Mouse (Mus musculus) midbrain, embryonic 11.5 days (tissue): Measurements from ENCODE around the gene Setx. TPM values are rescaled to one million over a fixed set of nuclear protein-coding genes. Genes with fewer than 3 reads are reported as not detected.

Source experiments
- ATAC-seq: fragments of 200-750 bp; cut with Nextera tagmentation; 2 replicates; pipeline ENCODE4 v1.8.0; 2017; ENCODE audit warnings: moderate TSS enrichment, moderate library complexity; ENCODE audit not compliant: low FRiP score
- DNase-seq: peaks from one replicate; pipeline ENCODE4 v3.0.0; 2015; ENCODE audit warnings: low spot score; ENCODE audit errors: missing footprints
- H3K27ac ChIP-seq: fragments of 300-500 bp; sonication (generic); 2 replicates; pipeline ENCODE4 v1.5.1; 2014; ENCODE audit warnings: low read depth, low read length
- H3K27me3 ChIP-seq: fragments of 300-500 bp; sonication (generic); 2 replicates; pipeline ENCODE4 v1.6.1; 2014; ENCODE audit warnings: mild to moderate bottlenecking, low read length, moderate library complexity, mixed read lengths; ENCODE audit not compliant: control insufficient read depth, insufficient read depth
- H3K36me3 ChIP-seq: fragments of 300-500 bp; sonication (generic); 2 replicates; pipeline ENCODE4 v1.6.1; 2014; ENCODE audit warnings: mild to moderate bottlenecking, low read length, moderate library complexity, mixed read lengths; ENCODE audit not compliant: control insufficient read depth, insufficient read depth
- H3K4me1 ChIP-seq: fragments of 300-500 bp; sonication (generic); 2 replicates; pipeline ENCODE4 v1.6.1; 2014; ENCODE audit warnings: low read length; ENCODE audit not compliant: control insufficient read depth, insufficient read depth
- H3K4me2 ChIP-seq: fragments of 300-500 bp; sonication (generic); 2 replicates; pipeline ENCODE4 v1.6.1; 2014; ENCODE audit warnings: mild to moderate bottlenecking, moderate library complexity
- H3K4me3 ChIP-seq: fragments of 300-500 bp; sonication (generic); 2 replicates; pipeline ENCODE4 v1.5.1; 2014; ENCODE audit warnings: low read depth, low read length
- H3K9ac ChIP-seq: fragments of 300-500 bp; sonication (generic); 2 replicates; pipeline ENCODE4 v1.6.1; 2014; ENCODE audit warnings: low read length
- H3K9me3 ChIP-seq: fragments of 300-500 bp; sonication (generic); 2 replicates; pipeline ENCODE4 v1.6.1; 2016; ENCODE audit warnings: low read length; ENCODE audit not compliant: control insufficient read depth
- WGBS: fragments of 180-500 bp; shearing (Covaris S2); extraction: QIAGEN DNeasy Blood & Tissue Kit; methylation state at CpG from one replicate; pipeline ENCODE4 v1.1.7; 2014; 5-methylcytosine and 5-hydroxymethylcytosine counted together
- polyA plus RNA-seq: library from polyadenylated mRNA; unstranded; fragments of >200 nt; fragmentation: Nextera tagmentation; extraction: Ambion mirVana; gene quantifications from 2 replicates; pipeline ENCODE4 v1.2.1, GENCODE M21; 2014

The Setx gene
- polyA plus RNA-seq, 1 experiment from 2014 or later: 11.2 TPM

- WGBS: 74% methylated on average over 12 of the region's 12 CpGs
Measured at GRCm38 (mm10) chr2:29196844-29197243, 72.9 kb downstream of the Setx start.

GRCm38 (mm10) chr2:29198446-29198845, 74.5 kb downstream of the Setx start:
- ATAC-seq (no peak), DNase-seq (no peak)
- H3K9me3 ChIP-seq: no peaks in the 10 kb centered on the region
- H3K27me3 ChIP-seq: peaks cover 15% of the 10 kb centered on the region
- no peaks in the 10 kb centered on the region for H3K36me3 ChIP-seq
- H3K9ac ChIP-seq: no peak overlapping the region
- H3K27ac ChIP-seq: no peak overlapping the region
- H3K4me2 ChIP-seq: no peak overlapping the region
- no peak overlapping the region for H3K4me3 ChIP-seq
- H3K4me1 ChIP-seq: peaks cover 9% of the 10 kb centered on the region
- 79% methylated on average over 5 of the region's 5 CpGs for WGBS

More at GRCm38 (mm10) chr2:29196844-29197243, 72.9 kb downstream of the Setx start:
- DNase-seq (peak; percentile 53), ATAC-seq (no peak)
- Histone ChIP-seq H3K9me3 (no peaks in the 10 kb centered on the region), H3K9ac (no peak overlapping the region), H3K27ac (no peak overlapping the region), H3K36me3 (no peaks in the 10 kb centered on the region), H3K4me3 (no peak overlapping the region), H3K27me3 (peaks cover 15% of the 10 kb centered on the region), H3K4me2 (no peak overlapping the region), H3K4me1 (peaks cover 9% of the 10 kb centered on the region; the same call in 1 of the 2 replicates)

GRCm38 (mm10) chr2:29199909-29200308, 75.9 kb downstream of the Setx start:
- DNase-seq (peak; percentile 90), ATAC-seq (no peak)
- no peaks in the 10 kb centered on the region for H3K36me3 ChIP-seq
- H3K9me3 ChIP-seq: no peaks in the 10 kb centered on the region
- peaks cover 7% of the 10 kb centered on the region for H3K4me1 ChIP-seq
- H3K27ac ChIP-seq: no peak overlapping the region
- H3K27me3 ChIP-seq: peaks cover 14% of the 10 kb centered on the region
- WGBS: 4% methylated on average over 3 of the region's 3 CpGs
- no peak overlapping the region for H3K4me2 ChIP-seq
- H3K4me3 ChIP-seq: no peak overlapping the region
- no peak overlapping the region for H3K9ac ChIP-seq

- no peak for ATAC-seq
- 0 out of 2 replicates have a peak, but pooled peaks cover 2% of the 10 kb centered on the region for H3K27me3 ChIP-seq
- peak; percentile 78 for DNase-seq
- 58% methylated on average over 11 of the region's 11 CpGs for WGBS
- no peaks in the 10 kb centered on the region for H3K9me3 ChIP-seq
- H3K9ac ChIP-seq: no peak overlapping the region
- H3K4me2 ChIP-seq: no peak overlapping the region
- no peaks in the 10 kb centered on the region for H3K36me3 ChIP-seq
- H3K27ac ChIP-seq: no peak overlapping the region
- H3K4me1 ChIP-seq: no peaks in the 10 kb centered on the region; the same call in 1 of the 2 replicates
- H3K4me3 ChIP-seq: no peak overlapping the region
Measured at GRCm38 (mm10) chr2:29201223-29201955, 77.4 kb downstream of the Setx start.

- no peaks in the 10 kb centered on the region for H3K36me3 ChIP-seq
- ATAC-seq: no peak
- no peak overlapping the region for H3K4me3 ChIP-seq
- no peak overlapping the region for H3K9ac ChIP-seq
- no peaks in the 10 kb centered on the region; the same call in 1 of the 2 replicates for H3K4me1 ChIP-seq
- H3K9me3 ChIP-seq: no peaks in the 10 kb centered on the region
- H3K27ac ChIP-seq: no peak overlapping the region
- 41% methylated on average over 8 of the region's 8 CpGs for WGBS
- no peaks in the 10 kb centered on the region for H3K27me3 ChIP-seq
- no peak for DNase-seq
- no peak overlapping the region for H3K4me2 ChIP-seq
Measured at GRCm38 (mm10) chr2:29206156-29206555, 82.2 kb downstream of the Setx start.

GRCm38 (mm10) chr2:29216286-29217012, 92.5 kb downstream of the Setx start:
- WGBS: 54% methylated on average over 8 of the region's 8 CpGs
- no peak overlapping the region for H3K4me3 ChIP-seq
- no peak overlapping the region for H3K4me2 ChIP-seq
- H3K27me3 ChIP-seq: no peaks in the 10 kb centered on the region
- DNase-seq: no peak
- H3K4me1 ChIP-seq: no peaks in the 10 kb centered on the region
- no peak overlapping the region for H3K9ac ChIP-seq
- H3K9me3 ChIP-seq: no peaks in the 10 kb centered on the region
- H3K36me3 ChIP-seq: no peaks in the 10 kb centered on the region
- no peak; the same call in 1 of the 2 replicates for ATAC-seq
- no peak overlapping the region for H3K27ac ChIP-seq

- no peak for ATAC-seq
- DNase-seq: no peak
- Histone ChIP-seq H3K9me3 (no peaks in the 10 kb centered on the region), H3K27ac (no peak overlapping the region), H3K36me3 (no peaks in the 10 kb centered on the region), H3K9ac (no peak overlapping the region), H3K27me3 (no peaks in the 10 kb centered on the region), H3K4me2 (no peak overlapping the region), H3K4me3 (no peak overlapping the region), H3K4me1 (peaks cover under 1% of the 10 kb centered on the region; the same call in 1 of the 2 replicates)
- 84% methylated on average over 5 of the region's 5 CpGs for WGBS
Measured at GRCm38 (mm10) chr2:29217042-29217441, 93.1 kb downstream of the Setx start.

GRCm38 (mm10) chr2:29217897-29218296, 93.9 kb downstream of the Setx start:
- no peak overlapping the region for H3K9ac ChIP-seq
- WGBS: 74% methylated on average over 10 of the region's 10 CpGs
- H3K9me3 ChIP-seq: no peaks in the 10 kb centered on the region
- no peak for DNase-seq
- no peak overlapping the region for H3K27ac ChIP-seq
- peaks cover 6% of the 10 kb centered on the region for H3K4me1 ChIP-seq
- H3K36me3 ChIP-seq: no peaks in the 10 kb centered on the region
- H3K27me3 ChIP-seq: no peaks in the 10 kb centered on the region
- H3K4me3 ChIP-seq: no peak overlapping the region
- no peak overlapping the region for H3K4me2 ChIP-seq
- ATAC-seq: no peak

- DNase-seq (no peak), ATAC-seq (no peak)
- H3K27ac ChIP-seq: no peak overlapping the region
- H3K36me3 ChIP-seq: no peaks in the 10 kb centered on the region
- H3K4me1 ChIP-seq: peaks cover 6% of the 10 kb centered on the region
- 90% methylated on average over 5 of the region's 5 CpGs for WGBS
- H3K4me3 ChIP-seq: no peak overlapping the region
- no peak overlapping the region for H3K9ac ChIP-seq
- no peaks in the 10 kb centered on the region for H3K9me3 ChIP-seq
- no peak overlapping the region for H3K4me2 ChIP-seq
- H3K27me3 ChIP-seq: no peaks in the 10 kb centered on the region
Measured at GRCm38 (mm10) chr2:29218831-29219230, 94.8 kb downstream of the Setx start.
